Mouse (Mus musculus) spleen, adult 2 months (tissue): ENCODE data around the gene Rrp15.

ENCODE experiments used
- CTCF ChIP-seq: fragments of 200-500 bp; IDR thresholded peaks from 2 replicates; pipeline ENCODE4 v1.5.1; 2011; ENCODE audit warnings: mild to moderate bottlenecking, inconsistent platforms; ENCODE audit not compliant: insufficient read depth, insufficient read length, insufficient replicate concordance; ENCODE audit errors: extremely low read depth
- POLR2A ChIP-seq: fragments of 200-500 bp; IDR thresholded peaks from 2 replicates; pipeline ENCODE4 v1.6.1; 2011; ENCODE audit warnings: low read depth, low read length, inconsistent platforms

GRCm38 (mm10) chr1:186780826-186781225, 31.7 kb upstream of the Rrp15 start:
- TF ChIP-seq CTCF (no peak), POLR2A (no peak)
